9 mouse cellular contexts compared by ENCODE assay signal in genomic region chr10:128526366-128527356, GRCm38 (mm10). TPM values are rescaled to one million over a fixed set of nuclear protein-coding genes. Genes with fewer than 3 reads are reported as not detected.
DNase-seq lines count a peak whose midpoint lies in the region; ATAC-seq and TF ChIP-seq lines count a peak whose summit lies in the region.
"Had no signal": no experiment of that assay in that cellular context is flagged by ENCODE, and none has a peak within 500 bp of the region (broad histone marks: within the 10 kb centered on the region; RNA-seq: fewer than 3 reads in every experiment).

No protein-coding gene starts in this region.

- no peak for ATAC-seq in heart, embryonic 13.5 days (ENCODE audit: extremely low read depth, insufficient number of reproducible peaks, low FRiP score, low TSS enrichment)
- 0 out of 2 replicates have a peak, but pooled peaks have one; percentile 29 for ATAC-seq in hindbrain, embryonic 12.5 days (ENCODE audit: low FRiP score)

- no peaks in the 10 kb centered on the region for H3K27me3 ChIP-seq in heart, embryonic 13.5 days (replicated peaks)
- H3K27me3 ChIP-seq in hindbrain, embryonic 12.5 days = peaks cover 35% of the 10 kb centered on the region
- peaks cover 74% of the 10 kb centered on the region for H3K27me3 ChIP-seq in midbrain, embryonic 10.5 days (ENCODE audit: low read depth, poor library complexity, severe bottlenecking)
- H3K27me3 ChIP-seq: Patski had no signal

- peaks cover 18% of the 10 kb centered on the region for H3K4me1 ChIP-seq in heart, embryonic 13.5 days
- no peaks in the 10 kb centered on the region; the same call in 1 of the 2 replicates for H3K4me1 ChIP-seq in bone marrow, adult 2 months (ENCODE audit: control insufficient read depth, insufficient read depth, low read length)
- peaks cover 17% of the 10 kb centered on the region for H3K4me1 ChIP-seq in hindbrain, embryonic 12.5 days
- peaks cover 28% of the 10 kb centered on the region for H3K4me1 ChIP-seq in midbrain, embryonic 10.5 days

- H3K27ac ChIP-seq in heart, embryonic 13.5 days (replicated peaks) = peak overlapping the region; percentile 68
- peak overlapping the region; percentile 59; the same call in 1 of the 2 replicates for H3K27ac ChIP-seq in bone marrow, adult 2 months (ENCODE audit: control insufficient read depth, insufficient read depth, low read depth, low read length, poor library complexity)
- no peak overlapping the region for H3K27ac ChIP-seq in hindbrain, embryonic 12.5 days
- peak overlapping the region; percentile 82; the same call in 1 of the 2 replicates for H3K27ac ChIP-seq in midbrain, embryonic 10.5 days (replicated peaks)

- peak overlapping the region; percentile 77 for H3K4me3 ChIP-seq in heart, embryonic 13.5 days
- peak overlapping the region; percentile 89 for H3K4me3 ChIP-seq in bone marrow, adult 2 months (replicated peaks; ENCODE audit: control insufficient read depth, low read depth, low read length)
- peak overlapping the region; percentile 59 for H3K4me3 ChIP-seq in hindbrain, embryonic 12.5 days
- peak overlapping the region; percentile 80 for H3K4me3 ChIP-seq in midbrain, embryonic 10.5 days

- H3K9ac ChIP-seq in heart, embryonic 13.5 days = peak overlapping the region; percentile 81
- H3K9ac ChIP-seq in hindbrain, embryonic 12.5 days = no peak overlapping the region

- no peak for TF ChIP-seq CTCF in bone marrow, adult 2 months (IDR thresholded peaks at IDR 0.05; ENCODE audit: control insufficient read depth, insufficient read depth, low read length)

- peaks cover 14% of the 10 kb centered on the region for H3K36me3 ChIP-seq in heart, embryonic 13.5 days
- 0 out of 2 replicates have a peak, but pooled peaks cover under 1% of the 10 kb centered on the region for H3K36me3 ChIP-seq in hindbrain, embryonic 12.5 days
- H3K36me3 ChIP-seq in midbrain, embryonic 10.5 days = peaks cover 8% of the 10 kb centered on the region; the same call in 1 of the 2 replicates

- H3K9me3 ChIP-seq in heart, embryonic 13.5 days = no peaks in the 10 kb centered on the region
- no peaks in the 10 kb centered on the region for H3K9me3 ChIP-seq in hindbrain, embryonic 12.5 days (replicated peaks)
- H3K9me3 ChIP-seq in midbrain, embryonic 10.5 days (replicated peaks) = no peaks in the 10 kb centered on the region

- no peak for DNase-seq in heart, adult 9 months (ENCODE audit: low spot score in 2 of 2)
- DNase-seq in midbrain, embryonic 10.5 days (ENCODE audit: low spot score) = no peak
- no peak for DNase-seq in urinary bladder, adult 18-20 months (ENCODE audit: low spot score in 2 of 2)
- no peak for DNase-seq in spleen, adult 18-20 months
- no peak for DNase-seq in spleen, postnatal 36 days (ENCODE audit: low spot score in 2 of 2)

- WGBS in heart, embryonic 13.5 days = 26% methylated on average over 28 of the region's 28 CpGs
- WGBS in bone marrow, adult 2 months = 22% methylated on average over 28 of the region's 28 CpGs
- 30% methylated on average over 28 of the region's 28 CpGs for WGBS in hindbrain, embryonic 12.5 days
- 34% methylated on average over 28 of the region's 28 CpGs for WGBS in midbrain, embryonic 10.5 days

- H3K4me2 ChIP-seq in heart, embryonic 13.5 days = peak overlapping the region; percentile 89
- H3K4me2 ChIP-seq in hindbrain, embryonic 12.5 days (replicated peaks) = peak overlapping the region; percentile 83

- no peak for TF ChIP-seq POLR2A in bone marrow, adult 2 months (IDR thresholded peaks at IDR 0.05; ENCODE audit: borderline replicate concordance, control insufficient read depth, low read depth, low read length)

RNA-seq across cellular contexts. Expression of gene Esyt1, which starts 1.0 kb away (rescaled TPM):
- polyA plus RNA-seq in heart, embryonic 13.5 days (2015; fragmentation: Nextera tagmentation; extraction: Ambion mirVana) = 17.2 and 17.3 TPM in 2 replicates
- 26.2 and 36.1 TPM in 2 replicates for polyA plus RNA-seq in bone marrow, adult 2 months (2011; ENCODE audit: insufficient read depth, insufficient read length, low replicate concordance, missing spikeins)
- 28.9 and 30.9 TPM in 2 replicates for polyA plus RNA-seq in hindbrain, embryonic 12.5 days (2016; fragmentation: Nextera tagmentation; extraction: Ambion mirVana)
- 17.2 and 23.6 TPM in 2 replicates for polyA plus RNA-seq in midbrain, embryonic 10.5 days (2016; fragmentation: Nextera tagmentation; extraction: Ambion mirVana)

RNA-seq across cellular contexts. Expression of gene Zc3h10, which starts 20.9 kb away (rescaled TPM):
- polyA plus RNA-seq in heart, embryonic 13.5 days (2015; fragmentation: Nextera tagmentation; extraction: Ambion mirVana) = 7.6 and 9.4 TPM in 2 replicates
- polyA plus RNA-seq in bone marrow, adult 2 months (2011; ENCODE audit: insufficient read depth, insufficient read length, low replicate concordance, missing spikeins) = 7.0 and 9.8 TPM in 2 replicates
- polyA plus RNA-seq in hindbrain, embryonic 12.5 days (2016; fragmentation: Nextera tagmentation; extraction: Ambion mirVana) = 20.8 TPM in 2 replicates
- polyA plus RNA-seq in midbrain, embryonic 10.5 days (2016; fragmentation: Nextera tagmentation; extraction: Ambion mirVana) = 15.4 and 19.5 TPM in 2 replicates

RNA-seq across cellular contexts. Expression of gene Rpl41, which starts 22.4 kb away (rescaled TPM):
- 2,656 and 2,881 TPM in 2 replicates for polyA plus RNA-seq in heart, embryonic 13.5 days (2015; fragmentation: Nextera tagmentation; extraction: Ambion mirVana)
- polyA plus RNA-seq in bone marrow, adult 2 months (2011; ENCODE audit: insufficient read depth, insufficient read length, low replicate concordance, missing spikeins) = 2,208 and 2,695 TPM in 2 replicates
- 2,172 and 2,716 TPM in 2 replicates for polyA plus RNA-seq in hindbrain, embryonic 12.5 days (2016; fragmentation: Nextera tagmentation; extraction: Ambion mirVana)
- polyA plus RNA-seq in midbrain, embryonic 10.5 days (2016; fragmentation: Nextera tagmentation; extraction: Ambion mirVana) = 2,872 and 3,266 TPM in 2 replicates

RNA-seq across cellular contexts. Expression of gene Myl6b, which starts 28.2 kb away (rescaled TPM):
- polyA plus RNA-seq in heart, embryonic 13.5 days (2015; fragmentation: Nextera tagmentation; extraction: Ambion mirVana) = 3.2 and 4.5 TPM in 2 replicates
- polyA plus RNA-seq in bone marrow, adult 2 months (2011; ENCODE audit: insufficient read depth, insufficient read length, low replicate concordance, missing spikeins) = 0.79 and 2.4 TPM in 2 replicates
- polyA plus RNA-seq in hindbrain, embryonic 12.5 days (2016; fragmentation: Nextera tagmentation; extraction: Ambion mirVana) = 2.9 and 3.3 TPM in 2 replicates
- polyA plus RNA-seq in midbrain, embryonic 10.5 days (2016; fragmentation: Nextera tagmentation; extraction: Ambion mirVana) = 1.8 and 2.9 TPM in 2 replicates

RNA-seq across cellular contexts. Expression of gene Myl6, which starts 32.7 kb away (rescaled TPM):
- polyA plus RNA-seq in heart, embryonic 13.5 days (2015; fragmentation: Nextera tagmentation; extraction: Ambion mirVana) = 1,202 and 1,344 TPM in 2 replicates
- 1,368 and 2,050 TPM in 2 replicates for polyA plus RNA-seq in bone marrow, adult 2 months (2011; ENCODE audit: insufficient read depth, insufficient read length, low replicate concordance, missing spikeins)
- polyA plus RNA-seq in hindbrain, embryonic 12.5 days (2016; fragmentation: Nextera tagmentation; extraction: Ambion mirVana) = 836 and 860 TPM in 2 replicates
- 833 and 890 TPM in 2 replicates for polyA plus RNA-seq in midbrain, embryonic 10.5 days (2016; fragmentation: Nextera tagmentation; extraction: Ambion mirVana)
